Mouse (Mus musculus): ENCODE results near the gene S100pbp. TPM values are rescaled to one million over a fixed set of nuclear protein-coding genes. Genes with fewer than 3 reads are reported as not detected.

Gene S100pbp
- polyA plus RNA-seq, 1 experiment from 2014 or later, result 20.3 TPM

- Histone ChIP-seq H3K27me3 (ENCODE audit: control insufficient read depth, insufficient read depth, low read length) (peaks cover 5% of the 10 kb centered on the region; the same call in 1 of the 2 replicates), H3K9me3 (ENCODE audit: control insufficient read depth, low read depth, low read length) (no peaks in the 10 kb centered on the region), H3K9ac (replicated peaks; ENCODE audit: low read depth, low read length) (no peak overlapping the region), H3K4me3 (ENCODE audit: low read depth, low read length) (no peak overlapping the region), H3K27ac (ENCODE audit: low read length) (no peak overlapping the region), H3K4me2 (replicated peaks; ENCODE audit: low read depth, low read length) (peak overlapping the region; percentile 28), H3K4me1 (ENCODE audit: control insufficient read depth, insufficient read depth, low read length) (peaks cover 9% of the 10 kb centered on the region; the same call in 1 of the 2 replicates), H3K36me3 (ENCODE audit: control insufficient read depth, insufficient read depth, low read length) (no peaks in the 10 kb centered on the region)
- 9% methylated on average over 15 of the region's 15 CpGs for WGBS
- ATAC-seq (ENCODE audit: insufficient number of reproducible peaks, insufficient read depth, low FRiP score, low read depth), result 0 out of 2 replicates have a peak, but pooled peaks have one; percentile 25
These were observed 54.5 kb downstream of the S100pbp start for GRCm38 (mm10) chr4:129134799-129135585.

GRCm38 (mm10) chr4:129130755-129131303 lies 58.7 kb downstream of the S100pbp start:
- H3K4me3 ChIP-seq (ENCODE audit: low read depth, low read length), result peak overlapping the region; percentile 25
- peak overlapping the region; percentile 15; the same call in 1 of the 2 replicates for H3K27ac ChIP-seq (ENCODE audit: low read length)
- 0 out of 2 replicates have a peak, but pooled peaks cover 2% of the 10 kb centered on the region for H3K27me3 ChIP-seq (ENCODE audit: control insufficient read depth, insufficient read depth, low read length)
- H3K36me3 ChIP-seq (ENCODE audit: control insufficient read depth, insufficient read depth, low read length), result no peaks in the 10 kb centered on the region
- WGBS, result 2% methylated on average over 17 of the region's 17 CpGs
- peak; percentile 74 for ATAC-seq (ENCODE audit: insufficient number of reproducible peaks, insufficient read depth, low FRiP score, low read depth)
- peaks cover 10% of the 10 kb centered on the region; the same call in 1 of the 2 replicates for H3K4me1 ChIP-seq (ENCODE audit: control insufficient read depth, insufficient read depth, low read length)
- no peaks in the 10 kb centered on the region for H3K9me3 ChIP-seq (ENCODE audit: control insufficient read depth, low read depth, low read length)
- H3K9ac ChIP-seq (replicated peaks; ENCODE audit: low read depth, low read length), result no peak overlapping the region
- H3K4me2 ChIP-seq (replicated peaks; ENCODE audit: low read depth, low read length), result peak overlapping the region; percentile 48

- no peak overlapping the region for H3K9ac ChIP-seq (replicated peaks; ENCODE audit: low read depth, low read length)
- H3K4me1 ChIP-seq (ENCODE audit: control insufficient read depth, insufficient read depth, low read length), result peaks cover 15% of the 10 kb centered on the region
- no peaks in the 10 kb centered on the region for H3K36me3 ChIP-seq (ENCODE audit: control insufficient read depth, insufficient read depth, low read length)
- 6% methylated on average over 8 of the region's 8 CpGs for WGBS
- H3K27me3 ChIP-seq (ENCODE audit: control insufficient read depth, insufficient read depth, low read length), result 0 out of 2 replicates have a peak, but pooled peaks cover 1% of the 10 kb centered on the region
- H3K4me2 ChIP-seq (replicated peaks; ENCODE audit: low read depth, low read length), result peak overlapping the region; percentile 48
- H3K27ac ChIP-seq (ENCODE audit: low read length), result no peak overlapping the region
- peak overlapping the region; percentile 25; the same call in 1 of the 2 replicates for H3K4me3 ChIP-seq (ENCODE audit: low read depth, low read length)
- no peak for ATAC-seq (ENCODE audit: insufficient number of reproducible peaks, insufficient read depth, low FRiP score, low read depth)
- no peaks in the 10 kb centered on the region for H3K9me3 ChIP-seq (ENCODE audit: control insufficient read depth, low read depth, low read length)
These were observed 59.4 kb downstream of the S100pbp start for GRCm38 (mm10) chr4:129130149-129130548.

- H3K36me3 ChIP-seq (ENCODE audit: control insufficient read depth, insufficient read depth, low read length), result no peaks in the 10 kb centered on the region
- no peak overlapping the region for H3K27ac ChIP-seq (ENCODE audit: low read length)
- 29% methylated on average over 8 of the region's 9 CpGs for WGBS
- no peak overlapping the region for H3K4me2 ChIP-seq (replicated peaks; ENCODE audit: low read depth, low read length)
- H3K9ac ChIP-seq (replicated peaks; ENCODE audit: low read depth, low read length), result no peak overlapping the region
- H3K4me1 ChIP-seq (ENCODE audit: control insufficient read depth, insufficient read depth, low read length), result peaks cover 17% of the 10 kb centered on the region
- 0 out of 2 replicates have a peak, but pooled peaks cover 3% of the 10 kb centered on the region for H3K27me3 ChIP-seq (ENCODE audit: control insufficient read depth, insufficient read depth, low read length)
- H3K4me3 ChIP-seq (ENCODE audit: low read depth, low read length), result no peak overlapping the region
- no peaks in the 10 kb centered on the region for H3K9me3 ChIP-seq (ENCODE audit: control insufficient read depth, low read depth, low read length)
- no peak for ATAC-seq (ENCODE audit: insufficient number of reproducible peaks, insufficient read depth, low FRiP score, low read depth)
These were observed 60.1 kb downstream of the S100pbp start for GRCm38 (mm10) chr4:129129387-129129786.

- 0 out of 2 replicates have a peak, but pooled peaks cover 3% of the 10 kb centered on the region for H3K27me3 ChIP-seq (ENCODE audit: control insufficient read depth, insufficient read depth, low read length)
- no peaks in the 10 kb centered on the region for H3K9me3 ChIP-seq (ENCODE audit: control insufficient read depth, low read depth, low read length)
- no peak overlapping the region for H3K9ac ChIP-seq (replicated peaks; ENCODE audit: low read depth, low read length)
- WGBS, result 63% methylated on average over 13 of the region's 13 CpGs
- H3K4me2 ChIP-seq (replicated peaks; ENCODE audit: low read depth, low read length), result no peak overlapping the region
- ATAC-seq (ENCODE audit: insufficient number of reproducible peaks, insufficient read depth, low FRiP score, low read depth), result no peak
- H3K27ac ChIP-seq (ENCODE audit: low read length), result no peak overlapping the region
- H3K36me3 ChIP-seq (ENCODE audit: control insufficient read depth, insufficient read depth, low read length), result no peaks in the 10 kb centered on the region
- peaks cover 17% of the 10 kb centered on the region for H3K4me1 ChIP-seq (ENCODE audit: control insufficient read depth, insufficient read depth, low read length)
- no peak overlapping the region for H3K4me3 ChIP-seq (ENCODE audit: low read depth, low read length)
These were observed 60.8 kb downstream of the S100pbp start for GRCm38 (mm10) chr4:129128582-129129338.

- no peak overlapping the region for H3K9ac ChIP-seq (replicated peaks; ENCODE audit: low read depth, low read length)
- no peaks in the 10 kb centered on the region for H3K36me3 ChIP-seq (ENCODE audit: control insufficient read depth, insufficient read depth, low read length)
- 17% methylated on average over 19 of the region's 19 CpGs for WGBS
- H3K4me2 ChIP-seq (replicated peaks; ENCODE audit: low read depth, low read length), result peak overlapping the region; percentile 11
- ATAC-seq (ENCODE audit: insufficient number of reproducible peaks, insufficient read depth, low FRiP score, low read depth), result no peak
- peaks cover 20% of the 10 kb centered on the region for H3K4me1 ChIP-seq (ENCODE audit: control insufficient read depth, insufficient read depth, low read length)
- H3K9me3 ChIP-seq (ENCODE audit: control insufficient read depth, low read depth, low read length), result no peaks in the 10 kb centered on the region
- H3K4me3 ChIP-seq (ENCODE audit: low read depth, low read length), result 0 out of 2 replicates have a peak overlapping the region, but pooled peaks have one; percentile 3
- H3K27ac ChIP-seq (ENCODE audit: low read length), result no peak overlapping the region
- H3K27me3 ChIP-seq (ENCODE audit: control insufficient read depth, insufficient read depth, low read length), result 0 out of 2 replicates have a peak, but pooled peaks cover 6% of the 10 kb centered on the region
These were observed 63.6 kb downstream of the S100pbp start for GRCm38 (mm10) chr4:129125736-129126451.

- H3K4me3 ChIP-seq (ENCODE audit: low read depth, low read length), result no peak overlapping the region
- no peak overlapping the region for H3K27ac ChIP-seq (ENCODE audit: low read length)
- no peak for ATAC-seq (ENCODE audit: insufficient number of reproducible peaks, insufficient read depth, low FRiP score, low read depth)
- H3K9ac ChIP-seq (replicated peaks; ENCODE audit: low read depth, low read length), result no peak overlapping the region
- WGBS, result 5% methylated on average over 13 of the region's 13 CpGs
- H3K4me2 ChIP-seq (replicated peaks; ENCODE audit: low read depth, low read length), result no peak overlapping the region
- H3K27me3 ChIP-seq (ENCODE audit: control insufficient read depth, insufficient read depth, low read length), result 0 out of 2 replicates have a peak, but pooled peaks cover 10% of the 10 kb centered on the region
- no peaks in the 10 kb centered on the region for H3K9me3 ChIP-seq (ENCODE audit: control insufficient read depth, low read depth, low read length)
- peaks cover 13% of the 10 kb centered on the region; the same call in 1 of the 2 replicates for H3K4me1 ChIP-seq (ENCODE audit: control insufficient read depth, insufficient read depth, low read length)
- no peaks in the 10 kb centered on the region for H3K36me3 ChIP-seq (ENCODE audit: control insufficient read depth, insufficient read depth, low read length)
These were observed 64.8 kb downstream of the S100pbp start for GRCm38 (mm10) chr4:129124652-129125146.

Data from stomach, embryonic 14.5 days (tissue).